Mouse (Mus musculus) left cerebral cortex, postnatal 36 days (tissue): ENCODE results near the gene Sipa1l3. TPM values are rescaled to one million over a fixed set of nuclear protein-coding genes. Genes with fewer than 3 reads are reported as not detected.

Source experiments
- DNase-seq, 2 experiments: peaks; one replicate each; pipeline ENCODE4 v3.0.0; 2021 to 2022; ENCODE audit warnings: low spot score in 2 of 2, mixed read lengths in 1 of 2
- intact Hi-C: fragments of 180-260 bp; cut with DNase I; formaldehyde crosslinking; loops from one replicate; pipeline ENCODE4 v1.15.1; 2025
- total RNA-seq, 2 experiments: library from RNA; stranded (reverse); gene quantifications; 2 replicates each; pipeline ENCODE4 v1.2.3; 2021

The Sipa1l3 gene
- total RNA-seq, 2 experiments from 2014 or later = 41.2 to 65.2 TPM

- intact Hi-C loops = no loop called here
These were observed 168.0 kb downstream of the Sipa1l3 start for GRCm38 (mm10) chr7:29350489-29350888.

GRCm38 (mm10) chr7:29346212-29346611 lies 172.2 kb downstream of the Sipa1l3 start:
- intact Hi-C loops = loop anchor here (5.0 kb wide), 1 partner anchor 39 kb away; no protein-coding TSS in a partner anchor

More at GRCm38 (mm10) chr7:29350489-29350888, 168.0 kb downstream of the Sipa1l3 start:
- DNase-seq = no peak

GRCm38 (mm10) chr7:29345534-29345933 lies 172.9 kb downstream of the Sipa1l3 start:
- intact Hi-C loops = loop anchor here (1.0 to 5.0 kb wide), 2 partner anchors 29 to 38 kb away; no protein-coding TSS in a partner anchor
- DNase-seq = no peak

More at GRCm38 (mm10) chr7:29346212-29346611, 172.2 kb downstream of the Sipa1l3 start:
- DNase-seq = no peak

- DNase-seq = no peak
- intact Hi-C loops = no loop called here
These were observed 174.7 kb downstream of the Sipa1l3 start for GRCm38 (mm10) chr7:29343746-29344145.

- intact Hi-C loops = no loop called here
- DNase-seq = no peak
These were observed 175.8 kb downstream of the Sipa1l3 start for GRCm38 (mm10) chr7:29342489-29343092.

- DNase-seq = no peak
These were observed 176.7 kb downstream of the Sipa1l3 start for GRCm38 (mm10) chr7:29341722-29342121.

GRCm38 (mm10) chr7:29340838-29341237 lies 177.6 kb downstream of the Sipa1l3 start:
- no peak for DNase-seq

More at GRCm38 (mm10) chr7:29341722-29342121, 176.7 kb downstream of the Sipa1l3 start:
- intact Hi-C loops = no loop called here

GRCm38 (mm10) chr7:29340247-29340646 lies 178.2 kb downstream of the Sipa1l3 start:
- intact Hi-C loops = no loop called here
- no peak for DNase-seq

More at GRCm38 (mm10) chr7:29340838-29341237, 177.6 kb downstream of the Sipa1l3 start:
- intact Hi-C loops = no loop called here

GRCm38 (mm10) chr7:29338984-29339679 lies 179.3 kb downstream of the Sipa1l3 start:
- intact Hi-C loops = no loop called here
- DNase-seq = no peak

GRCm38 (mm10) chr7:29338351-29338919 lies 180.0 kb downstream of the Sipa1l3 start:
- intact Hi-C loops = no loop called here
- no peak for DNase-seq

- DNase-seq = no peak
- intact Hi-C loops = no loop called here
These were observed 180.7 kb downstream of the Sipa1l3 start for GRCm38 (mm10) chr7:29337766-29338165.

- DNase-seq = no peak
- intact Hi-C loops = no loop called here
These were observed 181.6 kb downstream of the Sipa1l3 start for GRCm38 (mm10) chr7:29336795-29337319.

GRCm38 (mm10) chr7:29335841-29336671 lies 182.4 kb downstream of the Sipa1l3 start:
- intact Hi-C loops = no loop called here
- DNase-seq = no peak

- no peak for DNase-seq
- intact Hi-C loops = no loop called here
These were observed 183.2 kb downstream of the Sipa1l3 start for GRCm38 (mm10) chr7:29335276-29335675.

GRCm38 (mm10) chr7:29334156-29334555 lies 184.3 kb downstream of the Sipa1l3 start:
- intact Hi-C loops = no loop called here
- DNase-seq = no peak

GRCm38 (mm10) chr7:29328984-29329383 lies 189.5 kb downstream of the Sipa1l3 start:
- intact Hi-C loops = no loop called here

GRCm38 (mm10) chr7:29327087-29327486 lies 191.4 kb downstream of the Sipa1l3 start:
- DNase-seq = no peak
- intact Hi-C loops = no loop called here

More at GRCm38 (mm10) chr7:29328984-29329383, 189.5 kb downstream of the Sipa1l3 start:
- peak in 1 of 2 experiments; percentile 32 for DNase-seq

- no peak for DNase-seq
- intact Hi-C loops = loop anchor here (5.0 kb wide), 1 partner anchor 43 kb away; no protein-coding TSS in a partner anchor
These were observed 198.8 kb downstream of the Sipa1l3 start for GRCm38 (mm10) chr7:29319337-29320307.
